Mouse (Mus musculus): ENCODE measurements around the gene Cog8. TPM values are rescaled to one million over a fixed set of nuclear protein-coding genes. Genes with fewer than 3 reads are reported as not detected.

Gene Cog8
- total and polyA plus RNA-seq, 3 experiments, result 24.2 to 39.3 (median 35.3) TPM

DNA sequence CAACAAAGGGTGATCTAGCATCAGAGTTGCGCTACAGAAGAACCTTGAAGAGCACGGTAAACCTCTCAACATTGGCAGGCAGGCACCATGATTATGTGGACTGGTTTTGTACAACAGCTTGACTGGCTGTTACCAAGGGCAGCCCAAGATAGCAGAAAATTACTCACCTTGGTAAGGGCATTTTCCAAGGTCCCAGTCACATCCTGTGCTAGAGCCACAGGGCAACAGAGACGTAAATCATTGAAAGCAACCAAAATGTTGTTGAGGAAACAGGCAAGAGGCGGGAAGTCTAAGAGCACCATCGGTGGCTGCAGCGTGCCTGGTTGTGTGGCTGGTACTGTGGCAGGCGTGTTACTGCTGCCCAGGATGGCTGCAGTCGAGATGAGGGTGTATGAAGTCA lies 4.4 kb downstream of the Cog8 start:
- no peaks in the 10 kb centered on the region for H3K9me3 ChIP-seq (replicated peaks; ENCODE audit: low read length)
- no peak overlapping the region for H3K4me2 ChIP-seq (ENCODE audit: insufficient read depth, low read depth, poor library complexity, severe bottlenecking)
- no peak for TF ChIP-seq POLR2AphosphoS2 (IDR thresholded peaks at IDR 0.05; ENCODE audit: low read depth, low read length)
- no peak for TF ChIP-seq CTCF (conservative IDR thresholded peaks at IDR 0.05 in 1 of 2, IDR thresholded peaks at IDR 0.05 in 1 of 2; ENCODE audit: low read depth in 2 of 2, low read length in 2 of 2)
- H3K4me3 ChIP-seq (replicated peaks in 1 of 3; ENCODE audit: low read depth in 2 of 3, low read length in 2 of 3, poor library complexity in 1 of 3), result no peak overlapping the region
- no peak overlapping the region for H3K27ac ChIP-seq (ENCODE audit: insufficient read depth, low read depth)
- in situ Hi-C loops (cut with MboI; ENCODE audit: low pct_ligation_motif_present, low pct_unique_long_range_greater_than_20kb, low sequenced_read_pairs), result no loop called here
- H3K4me1 ChIP-seq (ENCODE audit: control insufficient read depth in 1 of 2, insufficient read depth in 2 of 2), result peaks cover 2 to 25% of the 10 kb centered on the region in 2 experiments; a peak in 3 of 4 replicates
- no peaks in the 10 kb centered on the region for H3K27me3 ChIP-seq (replicated peaks)
- H3K36me3 ChIP-seq (replicated peaks in 1 of 2; ENCODE audit: control insufficient read depth in 1 of 2, insufficient read depth in 1 of 2, low read length in 1 of 2), result peaks cover 41 to 56% of the 10 kb centered on the region in 2 experiments
- DNase-seq (ENCODE audit: extremely low read depth), result no peak
- dilution Hi-C loops (cut with MboI; ENCODE audit: extremely low pct_ligation_motif_present, extremely low pct_unique_long_range_greater_than_20kb, low sequenced_read_pairs), result no loop called here
- H3K79me2 ChIP-seq (replicated peaks; ENCODE audit: control insufficient read depth, extremely low read depth, insufficient read depth, poor library complexity, severe bottlenecking), result peaks cover 37% of the 10 kb centered on the region
- no peak overlapping the region for H3K9ac ChIP-seq (ENCODE audit: insufficient read depth, low read depth)

DNA sequence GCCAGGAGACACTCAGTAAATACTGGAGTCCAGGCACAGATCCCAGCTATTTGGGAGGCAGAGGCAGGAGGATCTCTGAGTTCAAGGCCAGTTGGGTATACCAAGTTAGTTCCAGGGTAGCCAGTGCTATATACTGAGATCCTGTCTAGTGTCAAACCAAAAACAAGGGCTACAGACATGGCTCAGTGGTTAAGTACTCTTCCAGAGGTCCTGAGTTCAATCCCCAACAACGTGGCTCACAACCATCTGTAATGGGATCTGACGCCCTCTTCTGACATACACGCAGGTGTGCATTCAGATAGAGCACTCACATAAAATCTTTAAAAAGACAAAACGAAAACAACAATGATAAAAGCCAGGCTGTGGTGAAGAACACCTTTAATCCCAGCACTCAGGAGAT lies 7.0 kb downstream of the Cog8 start:
- TF ChIP-seq GABPA (IDR thresholded peaks at IDR 0.05; ENCODE audit: insufficient replicate concordance, low read depth, low read length) (no peak), CTCF (conservative IDR thresholded peaks at IDR 0.05 in 1 of 2, IDR thresholded peaks at IDR 0.05 in 1 of 2; ENCODE audit: low read depth in 2 of 2, low read length in 2 of 2) (peak in 1 of 2 experiments; percentile 18; a peak in 2 of 4 replicates)
- H3K79me2 ChIP-seq (replicated peaks; ENCODE audit: control insufficient read depth, extremely low read depth, insufficient read depth, poor library complexity, severe bottlenecking), result peaks cover 25% of the 10 kb centered on the region
- dilution Hi-C loops (cut with MboI; ENCODE audit: extremely low pct_ligation_motif_present, extremely low pct_unique_long_range_greater_than_20kb, low sequenced_read_pairs), result no loop called here
- no peaks in the 10 kb centered on the region for H3K9me3 ChIP-seq (replicated peaks; ENCODE audit: low read length)
- peaks cover 62 to 75% of the 10 kb centered on the region in 2 experiments for H3K36me3 ChIP-seq (replicated peaks in 1 of 2; ENCODE audit: control insufficient read depth in 1 of 2, insufficient read depth in 1 of 2, low read length in 1 of 2)
- H3K4me1 ChIP-seq (ENCODE audit: control insufficient read depth in 1 of 2, insufficient read depth in 2 of 2), result peaks cover 5 to 40% of the 10 kb centered on the region in 2 experiments; a peak in 3 of 4 replicates
- H3K9ac ChIP-seq (ENCODE audit: insufficient read depth, low read depth), result peak overlapping the region; percentile 74
- H3K4me3 ChIP-seq (replicated peaks in 1 of 3; ENCODE audit: low read depth in 2 of 3, low read length in 2 of 3, poor library complexity in 1 of 3), result peak overlapping the region; percentile 6 to 91 (median 90)
- DNase-seq (ENCODE audit: extremely low read depth), result no peak
- in situ Hi-C loops (cut with MboI; ENCODE audit: low pct_ligation_motif_present, low pct_unique_long_range_greater_than_20kb, low sequenced_read_pairs), result no loop called here
- peak overlapping the region; percentile 88 for H3K4me2 ChIP-seq (ENCODE audit: insufficient read depth, low read depth, poor library complexity, severe bottlenecking)
- H3K27ac ChIP-seq (ENCODE audit: insufficient read depth, low read depth), result no peak overlapping the region
- H3K27me3 ChIP-seq (replicated peaks), result no peaks in the 10 kb centered on the region

DNA sequence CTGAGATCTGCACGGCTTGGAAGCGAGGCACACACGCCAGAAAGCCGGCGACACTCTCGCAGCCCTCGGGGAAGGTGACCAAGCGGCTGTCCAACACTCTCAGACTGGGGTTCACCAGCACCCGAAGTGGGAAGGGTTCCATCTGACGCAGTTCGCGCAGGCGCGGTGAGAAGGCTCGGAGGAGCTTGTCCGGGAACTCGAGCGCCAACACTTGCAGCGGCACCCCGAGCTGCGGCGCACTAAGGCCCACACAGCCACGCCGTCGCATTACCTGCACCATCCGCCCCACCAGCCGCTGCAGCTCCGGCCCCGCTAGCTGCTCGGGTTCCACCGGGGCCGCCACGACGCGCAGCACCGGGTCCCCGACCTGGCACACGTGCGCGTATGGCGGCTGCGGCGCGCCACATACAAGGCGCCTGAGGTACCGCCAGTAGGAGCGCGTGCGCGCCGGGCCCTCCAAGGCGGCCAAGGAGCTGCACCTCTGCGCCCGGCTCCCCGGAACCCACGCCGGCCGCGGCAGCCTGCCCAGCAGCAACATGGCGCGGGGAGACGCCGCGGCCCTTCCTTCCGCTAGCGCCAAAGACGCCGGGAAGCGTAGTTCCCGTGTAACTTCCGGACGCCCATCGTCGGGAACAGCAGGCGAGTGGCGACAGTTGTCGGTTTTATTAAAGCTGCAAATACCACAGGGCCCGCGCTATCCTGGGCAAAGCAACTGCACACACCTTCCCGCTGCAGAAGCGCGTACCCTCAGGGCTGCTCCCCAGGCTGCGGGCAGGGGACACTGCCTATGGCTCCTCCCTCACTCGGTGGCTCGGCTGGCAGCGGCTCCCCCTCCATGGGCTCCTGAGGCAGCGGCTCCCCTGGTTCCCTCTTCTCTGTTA lies 8.2 kb downstream of the Cog8 start, which contains the start of gene Pdf:
Pdf (minus strand) TSS at position 554 of the 881 bp plus-strand sequence.
- no peaks in the 10 kb centered on the region for H3K9me3 ChIP-seq (replicated peaks; ENCODE audit: low read length)
- DNase-seq (ENCODE audit: extremely low read depth), result peak; percentile 69
- H3K9ac ChIP-seq (ENCODE audit: insufficient read depth, low read depth), result peak within 1 kb of the TSS; percentile 74
- H3K4me1 ChIP-seq (ENCODE audit: control insufficient read depth in 1 of 2, insufficient read depth in 2 of 2), result peaks cover 5 to 39% of the 10 kb centered on the region in 2 experiments; a peak in 3 of 4 replicates
- in situ Hi-C loops (cut with MboI; ENCODE audit: low pct_ligation_motif_present, low pct_unique_long_range_greater_than_20kb, low sequenced_read_pairs), result no loop called here
- peaks cover 65 to 76% of the 10 kb centered on the region in 2 experiments for H3K36me3 ChIP-seq (replicated peaks in 1 of 2; ENCODE audit: control insufficient read depth in 1 of 2, insufficient read depth in 1 of 2, low read length in 1 of 2)
- peak within 1 kb of the TSS; percentile 88 for H3K4me2 ChIP-seq (ENCODE audit: insufficient read depth, low read depth, poor library complexity, severe bottlenecking)
- no peaks in the 10 kb centered on the region for H3K27me3 ChIP-seq (replicated peaks)
- peak within 1 kb of the TSS; percentile 80 for H3K27ac ChIP-seq (ENCODE audit: insufficient read depth, low read depth)
- peak within 1 kb of the TSS; percentile 76 to 91 (median 90) for H3K4me3 ChIP-seq (replicated peaks in 1 of 3; ENCODE audit: low read depth in 2 of 3, low read length in 2 of 3, poor library complexity in 1 of 3)
- peaks cover 24% of the 10 kb centered on the region for H3K79me2 ChIP-seq (replicated peaks; ENCODE audit: control insufficient read depth, extremely low read depth, insufficient read depth, poor library complexity, severe bottlenecking)
- dilution Hi-C loops (cut with MboI; ENCODE audit: extremely low pct_ligation_motif_present, extremely low pct_unique_long_range_greater_than_20kb, low sequenced_read_pairs), result no loop called here
- TF ChIP-seq MYC (IDR thresholded peaks at IDR 0.05; ENCODE audit: low read depth, low read length) (peak; percentile 57), USF2 (conservative IDR thresholded peaks at IDR 0.05; ENCODE audit: low read depth, low read length) (no peak), TCF12 (IDR thresholded peaks at IDR 0.05; ENCODE audit: low read depth, low read length) (peak; percentile 55), RAD21 (IDR thresholded peaks at IDR 0.05; ENCODE audit: low read depth, low read length) (no peak), POLR2AphosphoS2 (IDR thresholded peaks at IDR 0.05; ENCODE audit: low read depth, low read length) (no peak; the same call in 1 of the 2 replicates), POLR2A (IDR thresholded peaks at IDR 0.05; ENCODE audit: low read depth, low read length) (peak; percentile 86), CHD1 (IDR thresholded peaks at IDR 0.05; ENCODE audit: low read depth, low read length) (no peak; the same call in 1 of the 2 replicates), IRF4 (IDR thresholded peaks at IDR 0.05; ENCODE audit: low read depth, low read length) (peak; percentile 19; the same call in 1 of the 2 replicates), TBP (conservative IDR thresholded peaks at IDR 0.05; ENCODE audit: low read depth, low read length) (peak; percentile 49; the same call in 1 of the 2 replicates), E2F4 (IDR thresholded peaks at IDR 0.05; ENCODE audit: insufficient replicate concordance, low read depth, low read length) (no peak), MXI1 (IDR thresholded peaks at IDR 0.05; ENCODE audit: low read depth, low read length) (peak; percentile 81; the same call in 1 of the 2 replicates), BHLHE40 (IDR thresholded peaks at IDR 0.05; ENCODE audit: low read depth, low read length) (peak; percentile 69; the same call in 1 of the 2 replicates), GABPA (IDR thresholded peaks at IDR 0.05; ENCODE audit: insufficient replicate concordance, low read depth, low read length) (no peak), MEF2A (IDR thresholded peaks at IDR 0.05; ENCODE audit: borderline replicate concordance, low read depth, low read length) (no peak), CHD2 (IDR thresholded peaks at IDR 0.05; ENCODE audit: low read length) (0 out of 2 replicates have a peak, but pooled peaks have one; percentile 11), NRF1 (IDR thresholded peaks at IDR 0.05; ENCODE audit: low read depth, low read length) (peak; percentile 85), ZMIZ1 (IDR thresholded peaks at IDR 0.05; ENCODE audit: low read depth, low read length) (no peak), MAX (IDR thresholded peaks at IDR 0.05; ENCODE audit: low read length) (peak; percentile 67), NELFE (IDR thresholded peaks at IDR 0.05; ENCODE audit: low read depth, low read length) (peak; percentile 71), USF1 (IDR thresholded peaks at IDR 0.05; ENCODE audit: low read depth, low read length) (no peak), SIN3A (IDR thresholded peaks at IDR 0.05; ENCODE audit: low read length) (peak; percentile 63)

Measured in CH12.LX (cell line).